Mouse (Mus musculus) thymus, postnatal 4 days (tissue): Measurements from ENCODE around the gene Rsl24d1.
"Not testable (repeated sequence)": the region's sequence is repeated elsewhere in the genome, so short reads cannot be mapped to it uniquely, and the experiment has no call there.

Experiments
- DNase-seq: peaks from one replicate; pipeline ENCODE4 v3.0.0; 2021

Rsl24d1 gene

DNA sequence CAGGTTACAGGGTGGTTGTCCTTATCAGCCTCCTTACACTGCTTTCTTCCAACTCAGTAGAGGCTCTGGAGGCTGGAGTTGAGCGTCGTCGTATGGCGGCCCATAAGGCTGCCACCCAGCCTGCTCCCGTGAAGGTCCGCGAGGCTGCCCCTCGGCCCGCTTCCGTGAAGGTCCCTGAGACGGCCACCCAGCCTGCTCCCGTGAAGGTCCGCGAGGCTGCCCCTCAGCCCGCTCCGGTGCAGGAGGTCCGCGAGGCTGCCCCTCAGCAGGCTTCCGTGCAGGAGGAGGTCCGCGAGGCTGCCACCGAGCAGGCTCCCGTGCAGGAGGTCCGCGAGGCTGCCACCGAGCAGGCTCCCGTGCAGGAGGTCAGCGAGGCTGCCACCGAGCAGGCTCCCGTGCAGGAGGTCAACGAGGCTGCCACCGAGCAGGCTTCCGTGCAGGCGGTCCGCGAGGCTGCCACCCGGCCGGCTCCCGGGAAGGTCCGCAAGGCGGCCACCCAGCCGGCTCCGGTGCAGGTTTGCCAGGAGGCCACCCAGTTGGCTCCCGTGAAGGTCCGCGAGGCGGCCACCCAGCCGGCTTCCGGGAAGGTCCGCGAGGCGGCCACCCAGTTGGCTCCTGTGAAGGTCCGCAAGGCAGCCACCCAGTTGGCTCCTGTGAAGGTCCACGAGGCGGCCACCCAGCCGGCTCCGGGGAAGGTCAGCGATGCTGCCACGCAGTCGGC, 9.9 kb upstream of the Rsl24d1 start:
- peak; percentile 58 for DNase-seq

DNA sequence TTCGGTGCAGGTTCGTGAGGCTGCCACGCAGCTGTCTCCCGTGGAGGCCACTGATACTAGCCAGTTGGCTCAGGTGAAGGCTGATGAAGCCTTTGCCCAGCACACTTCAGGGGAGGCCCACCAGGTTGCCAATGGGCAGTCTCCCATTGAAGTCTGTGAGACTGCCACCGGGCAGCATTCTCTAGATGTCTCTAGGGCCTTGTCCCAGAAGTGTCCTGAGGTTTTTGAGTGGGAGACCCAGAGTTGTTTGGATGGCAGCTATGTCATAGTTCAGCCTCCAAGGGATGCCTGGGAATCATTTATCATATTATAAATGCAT, 9.4 kb upstream of the Rsl24d1 start:
- no peak for DNase-seq

DNA sequence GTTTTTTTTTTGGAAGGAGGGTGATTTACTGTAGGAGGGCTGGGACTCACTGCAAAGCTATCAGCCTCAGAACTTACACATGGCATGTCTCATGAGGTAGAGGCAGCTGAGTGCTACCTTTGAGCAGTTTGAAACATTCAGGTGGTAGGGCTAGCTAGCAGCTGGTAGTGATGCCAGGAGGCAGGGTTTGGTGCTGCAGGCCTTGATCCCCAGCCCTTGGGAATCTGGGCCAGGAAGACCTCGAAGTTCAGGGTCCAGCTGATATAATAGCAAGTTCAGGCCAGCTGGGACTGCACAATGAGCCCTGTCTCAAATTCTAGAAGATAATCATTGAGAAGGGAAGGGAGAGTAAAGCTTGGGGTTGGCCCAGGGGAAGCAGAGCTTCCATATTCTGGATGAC, 8.1 kb upstream of the Rsl24d1 start:
- no peak for DNase-seq

DNA sequence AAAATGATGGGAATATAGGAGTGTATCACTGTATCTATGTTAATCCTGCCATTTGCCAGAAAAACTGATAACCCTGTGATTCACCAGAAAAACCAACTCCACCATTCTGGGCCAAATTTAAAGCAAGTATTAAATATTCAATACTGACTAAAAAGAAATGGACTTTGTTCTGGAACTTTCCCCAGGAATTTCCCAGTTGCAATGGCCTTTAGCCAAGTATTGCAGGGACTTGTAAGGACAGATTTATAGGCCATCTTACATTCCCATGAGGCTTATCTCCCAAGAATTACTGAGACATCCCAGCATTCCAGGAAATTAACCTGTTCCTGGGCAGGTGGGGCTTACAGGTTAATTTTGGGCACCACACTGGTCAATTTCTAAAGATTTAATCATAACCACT, 7.5 kb upstream of the Rsl24d1 start:
- DNase-seq: no peak

DNA sequence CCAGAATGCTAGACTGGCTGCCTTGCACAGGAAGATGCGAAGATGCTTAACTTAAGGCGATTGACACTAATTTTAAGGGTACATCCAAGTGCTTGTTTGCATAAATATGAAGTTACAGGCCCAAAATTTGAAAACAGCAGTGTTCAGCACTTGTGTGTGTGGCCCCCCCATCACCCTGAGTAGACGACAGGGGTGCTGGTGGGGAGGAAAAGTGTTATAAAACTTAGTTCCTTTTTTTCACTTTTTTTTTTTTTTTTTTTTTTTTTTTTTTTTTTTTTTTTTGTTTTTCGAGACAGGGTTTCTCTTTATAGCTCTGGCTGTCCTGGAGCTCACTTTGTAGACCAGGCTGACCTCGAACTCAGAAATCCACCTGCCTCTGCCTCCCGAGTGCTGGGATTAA, 3.5 kb downstream of the Rsl24d1 start:
- DNase-seq: not testable (repeated sequence)

DNA sequence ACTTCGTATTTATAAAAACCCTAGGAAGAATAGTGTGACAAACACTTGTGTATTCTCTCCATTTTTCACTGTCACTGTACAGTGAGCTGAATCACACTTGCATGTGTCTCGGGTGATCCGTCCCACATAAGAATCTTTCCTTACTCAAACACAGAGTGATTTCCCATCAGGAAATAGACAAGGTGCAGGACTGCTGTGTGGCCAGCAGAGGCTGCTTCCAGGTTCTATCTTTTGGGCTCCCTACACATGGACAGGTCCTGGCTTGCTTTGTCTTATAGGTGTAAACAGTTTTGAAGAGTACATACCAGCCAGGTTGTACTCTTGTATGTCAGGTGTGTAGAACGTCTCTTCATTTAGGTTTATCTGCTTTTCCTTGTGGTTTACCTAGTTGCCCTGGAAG, 4.8 kb downstream of the Rsl24d1 start:
- DNase-seq: no peak

DNA sequence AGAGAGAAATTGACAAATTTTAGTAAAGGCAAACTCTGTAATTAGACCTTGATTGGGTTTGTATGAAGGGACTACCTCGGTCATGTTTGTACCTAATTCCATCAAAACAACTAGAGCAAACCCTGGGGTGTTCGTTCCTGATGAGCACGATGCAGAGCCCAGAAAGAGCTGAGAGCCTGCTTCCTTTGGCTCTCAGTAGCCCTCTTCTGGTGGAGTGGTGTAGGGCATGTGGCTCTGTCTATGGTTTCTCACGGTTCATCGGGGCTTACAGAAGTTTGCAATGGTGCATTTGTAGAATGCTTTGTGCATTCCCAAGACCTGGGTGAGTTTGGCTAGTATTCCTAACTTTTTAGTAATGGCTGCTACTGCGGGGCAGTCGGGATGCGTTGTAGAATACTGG, 8.5 kb downstream of the Rsl24d1 start:
- DNase-seq: peak; percentile 62

DNA sequence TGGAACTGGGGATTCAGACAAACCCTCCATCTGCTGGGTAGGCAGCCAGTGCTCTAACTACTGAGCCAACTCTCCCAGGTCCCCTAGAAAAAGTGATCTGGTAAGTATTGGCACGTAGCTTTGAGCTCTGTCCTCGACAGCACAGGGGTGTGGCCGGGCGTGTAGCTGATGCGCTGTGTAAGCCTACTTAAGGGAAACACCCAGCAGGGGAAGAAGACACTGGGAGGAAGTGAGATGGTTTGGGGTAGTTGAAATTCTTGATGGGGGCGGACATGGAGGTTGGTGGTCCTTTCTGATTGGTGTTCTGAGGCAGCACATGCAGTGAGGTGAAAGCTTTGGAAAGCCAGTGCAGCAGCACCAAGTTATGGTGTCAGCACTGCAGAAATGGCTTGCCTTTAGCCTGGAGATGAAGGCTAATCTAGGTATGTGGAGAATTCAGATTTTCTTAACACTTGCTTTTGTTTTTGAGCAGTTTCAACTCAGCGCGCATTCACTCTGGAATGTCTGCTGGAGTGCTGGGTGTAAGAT, 11.9 kb downstream of the Rsl24d1 start:
- DNase-seq: no peak

DNA sequence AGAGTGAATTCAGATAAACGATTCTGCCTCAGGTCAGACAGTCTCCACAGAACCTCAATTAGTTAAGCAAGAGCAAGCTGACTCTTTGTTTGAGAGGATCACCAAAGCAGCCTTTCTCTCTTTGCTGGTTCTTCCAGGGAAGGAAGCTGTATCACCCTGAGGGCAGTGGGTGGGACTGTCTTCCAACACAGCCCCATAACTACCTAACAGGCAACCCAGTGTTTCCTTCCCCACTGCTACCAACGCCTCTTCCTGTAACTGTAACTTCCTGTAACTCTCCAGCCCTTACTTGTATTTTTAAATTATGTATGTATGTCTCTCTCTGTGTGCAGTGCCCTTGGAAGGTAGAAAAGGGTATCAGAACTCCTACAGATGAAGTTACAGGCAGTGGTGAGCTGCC, 14.2 kb downstream of the Rsl24d1 start:
- no peak for DNase-seq

DNA sequence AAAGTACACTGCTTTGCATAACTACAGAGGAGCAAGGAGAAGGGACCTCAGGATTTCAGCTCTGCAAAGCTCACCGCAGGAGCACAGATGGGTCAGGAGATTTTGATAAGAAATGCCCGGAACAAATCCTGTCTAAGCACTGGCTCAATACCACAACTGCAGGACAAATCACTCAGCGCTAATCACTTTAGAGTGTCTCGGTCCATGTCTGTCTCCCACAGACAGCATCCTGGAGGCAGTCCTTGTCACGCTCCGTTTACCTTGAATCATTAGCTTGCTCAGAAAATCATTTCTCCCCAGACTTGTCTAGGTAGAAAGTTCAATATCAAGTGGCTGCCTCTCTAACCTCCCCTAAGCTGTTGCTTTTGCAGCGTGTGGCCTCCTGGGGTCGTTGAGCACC, 16.6 kb downstream of the Rsl24d1 start:
- DNase-seq: no peak

DNA sequence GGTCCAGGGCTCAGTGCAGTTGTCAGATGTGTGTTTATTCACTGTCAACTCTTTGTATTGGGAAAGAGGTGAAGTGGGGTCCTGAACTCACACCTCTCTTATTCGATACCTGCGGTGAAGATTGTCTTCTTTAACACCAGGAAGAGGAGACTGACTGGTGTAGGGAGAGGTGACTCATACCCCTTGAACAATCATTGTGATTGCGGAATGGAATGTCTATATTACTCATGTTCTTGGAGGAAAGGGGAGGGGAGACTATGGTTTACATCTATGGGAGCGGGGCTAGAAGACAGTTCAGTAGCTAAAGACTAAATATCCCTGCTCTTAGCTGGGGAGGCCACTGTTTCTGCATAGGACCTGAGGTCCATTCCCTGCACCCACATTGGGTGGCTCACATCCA, 17.3 kb downstream of the Rsl24d1 start:
- DNase-seq: no peak

DNA sequence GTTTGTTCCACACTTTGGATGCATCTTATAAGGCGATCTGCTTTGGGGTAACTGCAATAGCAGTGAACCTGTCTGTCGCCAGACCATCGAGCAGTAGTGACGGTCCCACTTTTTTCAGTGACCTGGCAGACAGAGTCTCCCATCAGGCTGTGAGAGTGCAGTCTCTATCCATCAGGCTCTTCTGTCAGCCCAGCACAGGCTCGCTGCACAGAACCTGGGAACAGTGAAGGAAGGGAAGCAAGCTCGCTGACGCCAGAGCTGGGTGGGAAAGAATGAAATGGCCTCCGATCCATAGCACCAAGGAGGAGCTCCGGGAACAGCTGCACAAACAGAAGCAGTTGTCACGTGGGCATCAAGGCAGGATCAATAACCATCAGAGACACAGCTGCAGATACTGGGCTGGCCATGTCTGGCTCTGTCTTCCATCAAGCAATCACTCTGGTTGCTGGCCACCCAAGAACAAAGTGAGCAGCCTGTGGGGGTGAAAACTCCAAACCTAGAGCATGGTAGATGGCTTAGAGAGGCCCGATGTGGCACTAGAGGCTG, 24.2 kb downstream of the Rsl24d1 start:
- DNase-seq: no peak

DNA sequence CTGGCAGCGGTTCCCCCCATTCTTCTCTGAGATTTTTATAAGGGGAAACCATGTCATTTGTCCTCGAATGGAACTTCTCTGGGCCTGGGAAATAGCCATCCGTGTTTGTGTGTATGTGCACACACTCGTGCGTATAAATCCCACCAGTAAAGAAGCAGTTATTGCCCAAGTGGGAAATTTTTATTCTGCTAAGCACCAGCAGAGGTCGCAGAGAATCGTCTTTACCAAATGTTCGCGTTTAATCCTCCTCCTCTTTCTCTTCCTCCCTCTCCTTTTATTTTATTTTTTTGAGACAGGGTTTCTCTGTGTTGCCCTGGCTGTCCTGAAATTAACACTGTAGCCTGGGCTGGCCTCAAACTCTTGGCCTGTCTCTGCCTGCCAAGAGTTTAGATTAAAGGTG, 41.1 kb downstream of the Rsl24d1 start:
- DNase-seq: no peak

DNA sequence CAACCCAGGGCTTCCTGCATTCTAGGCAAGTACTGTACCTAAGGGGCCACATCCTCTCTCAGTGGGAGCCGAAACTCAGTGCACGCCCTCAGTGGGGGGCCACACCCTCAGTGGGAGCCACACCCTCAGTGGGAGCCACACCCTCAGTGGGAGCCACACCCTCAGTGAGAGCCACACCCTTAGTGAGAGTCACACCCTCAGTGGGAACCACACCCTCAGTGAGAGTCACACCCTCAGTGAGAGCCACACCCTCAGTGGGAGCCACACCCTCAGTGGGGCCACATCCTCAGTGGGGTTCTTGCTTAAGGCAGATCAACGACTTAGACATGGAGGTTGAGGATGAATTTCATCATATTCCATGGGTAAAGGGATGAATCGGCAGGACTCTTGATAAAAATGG, 44.7 kb downstream of the Rsl24d1 start:
- DNase-seq: no peak

DNA sequence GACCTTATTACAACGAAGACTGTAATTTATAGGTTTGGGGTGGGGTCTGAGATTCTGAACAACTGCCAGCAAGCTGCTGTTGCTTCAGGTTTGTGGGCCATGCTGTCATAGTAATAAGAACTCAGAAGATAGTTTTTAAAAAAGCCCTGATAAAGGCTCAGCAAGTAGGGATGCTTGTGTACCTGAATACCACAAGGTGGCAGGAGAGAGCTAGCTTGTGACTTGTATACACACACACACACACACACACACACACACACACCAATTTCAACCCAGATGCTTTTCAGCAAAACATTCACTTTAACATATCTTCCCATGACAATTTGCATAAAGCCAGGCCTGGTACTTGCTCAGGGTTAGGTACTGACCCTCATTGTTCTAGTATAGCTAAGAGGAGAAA, 46.0 kb downstream of the Rsl24d1 start:
- DNase-seq: no peak

DNA sequence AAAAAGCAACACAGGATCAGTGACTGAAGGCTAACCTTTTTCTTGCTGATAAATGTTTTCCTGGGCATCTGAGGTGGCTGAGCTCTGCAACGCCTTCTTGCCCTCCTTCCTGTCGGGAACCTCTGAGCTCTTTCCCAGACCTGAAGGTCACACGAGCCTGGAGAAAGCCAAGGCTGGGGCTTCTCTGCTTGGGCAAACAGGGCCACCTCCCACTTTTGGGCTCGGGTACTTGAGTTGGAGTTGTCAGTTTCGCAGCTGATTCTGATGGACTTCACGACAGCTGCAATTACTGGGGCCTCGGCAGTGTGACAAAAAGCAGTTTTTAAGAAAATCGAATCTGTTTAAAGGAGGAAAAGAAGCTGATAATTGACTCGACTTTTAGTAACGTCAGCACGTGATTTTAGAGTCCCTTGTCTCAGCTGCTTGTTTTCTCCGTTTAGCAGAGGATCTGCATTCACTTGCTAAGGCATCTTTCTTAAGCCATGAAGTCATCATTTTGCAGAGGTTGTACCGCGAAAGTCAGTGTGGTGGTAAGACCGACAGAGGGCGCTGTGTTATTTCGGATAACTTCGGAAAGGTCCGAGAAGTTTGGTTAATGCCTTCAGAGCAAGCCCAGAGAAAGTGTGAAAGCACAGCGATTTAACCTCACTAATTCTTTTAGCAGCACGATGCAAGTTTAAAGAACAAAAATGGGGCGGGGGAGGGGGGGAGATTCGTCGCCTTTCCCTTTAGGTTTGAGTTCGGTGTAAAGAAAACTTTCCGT, 49.5 kb downstream of the Rsl24d1 start:
- DNase-seq: peak; percentile 79

DNA sequence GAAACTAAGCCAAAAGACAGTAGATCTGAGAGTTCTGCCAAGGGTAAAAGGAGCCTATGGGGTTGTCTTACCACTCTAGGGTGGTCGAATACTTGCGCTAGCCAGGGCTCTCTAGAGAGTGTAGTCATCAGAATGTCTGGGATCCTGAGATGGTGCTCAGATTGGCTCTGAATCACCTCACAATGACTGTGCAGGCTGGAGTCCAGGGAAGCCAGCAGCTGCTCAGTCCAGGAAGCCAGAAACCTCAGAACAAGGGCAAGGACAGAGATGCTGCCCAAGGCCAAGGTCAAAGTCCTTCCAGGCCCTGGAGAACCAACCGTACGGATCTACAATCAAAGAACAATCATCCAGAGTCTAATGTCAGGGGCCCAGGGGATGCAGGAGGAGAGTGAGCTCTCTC, 52.4 kb downstream of the Rsl24d1 start:
- no peak for DNase-seq
